Mouse (Mus musculus) MEL (cell line): Measurements from ENCODE around the gene Snrpc. TPM values are rescaled to one million over a fixed set of nuclear protein-coding genes. Genes with fewer than 3 reads are reported as not detected.

Experiments
- DNase-seq: peaks from one replicate; pipeline ENCODE4 v3.0.0; 2011; ENCODE audit warnings: low read depth, low spot score
- H3K27ac ChIP-seq: 2 replicates; pipeline ENCODE4 v1.5.1; 2012; ENCODE audit warnings: low read depth, mild to moderate bottlenecking, control low read depth, low read length, moderate library complexity; ENCODE audit not compliant: control insufficient read depth
- H3K27me3 ChIP-seq, 2 experiments: fragments of 150-350 bp in 1 of 2; sonication (generic) in 1 of 2; 2 replicates each; pipeline ENCODE4 v1.6.1; 2012; ENCODE audit warnings: low read length in 2 of 2, mild to moderate bottlenecking in 2 of 2, improper control_type of control experiment in 1 of 2, moderate library complexity in 1 of 2; ENCODE audit not compliant: insufficient read depth in 2 of 2, control insufficient read depth in 1 of 2
- H3K36me3 ChIP-seq, 2 experiments: 2 replicates each; pipeline ENCODE4 v1.6.1; 2012 to 2014; ENCODE audit warnings: low read length in 2 of 2, improper control_type of control experiment in 1 of 2, inconsistent platforms in 1 of 2, mild to moderate bottlenecking in 1 of 2; ENCODE audit not compliant: insufficient read depth in 2 of 2, control insufficient read depth in 1 of 2
- H3K4me1 ChIP-seq, 2 experiments: fragments of 150-350 bp in 1 of 2; sonication (generic) in 1 of 2; 2 replicates each; pipeline ENCODE4 v1.6.1; 2012; ENCODE audit warnings: low read length in 2 of 2, improper control_type of control experiment in 1 of 2, mild to moderate bottlenecking in 1 of 2; ENCODE audit not compliant: insufficient read depth in 2 of 2, control insufficient read depth in 1 of 2
- H3K4me3 ChIP-seq, 2 experiments: fragments of 150-350 bp in 1 of 2; sonication (generic) in 1 of 2; 2 replicates each; pipeline ENCODE4 v1.5.1; 2012; ENCODE audit warnings: low read depth in 2 of 2, low read length in 2 of 2, mild to moderate bottlenecking in 2 of 2, moderate library complexity in 2 of 2, control low read depth in 1 of 2, improper control_type of control experiment in 1 of 2; ENCODE audit not compliant: control insufficient read depth in 1 of 2, insufficient read depth in 1 of 2
- H3K79me2 ChIP-seq: 2 replicates; pipeline ENCODE4 v1.6.1; 2012; ENCODE audit warnings: mild to moderate bottlenecking, low read length, moderate library complexity; ENCODE audit not compliant: control insufficient read depth, poor library complexity, insufficient read depth
- H3K9ac ChIP-seq: 2 replicates; pipeline ENCODE4 v1.6.1; 2012; ENCODE audit warnings: low read depth, mild to moderate bottlenecking, control low read depth, low read length, moderate library complexity; ENCODE audit not compliant: control insufficient read depth, poor library complexity, severe bottlenecking
- H3K9me3 ChIP-seq: fragments of 150-350 bp; sonication (generic); replicated peaks from 2 replicates; pipeline ENCODE4 v1.6.1; 2012; ENCODE audit warnings: mild to moderate bottlenecking, low read length, improper control_type of control experiment, moderate library complexity; ENCODE audit not compliant: insufficient read depth
- CHD1 ChIP-seq: IDR thresholded peaks from 2 replicates; pipeline ENCODE4 v1.6.1; 2012; ENCODE audit warnings: low read depth, mild to moderate bottlenecking, inconsistent platforms, low read length, improper control_type of control experiment
- CHD2 ChIP-seq: IDR thresholded peaks from 2 replicates; pipeline ENCODE4 v1.6.1; 2011; ENCODE audit warnings: low read length, improper control_type of control experiment
- E2F4 ChIP-seq: IDR thresholded peaks from 2 replicates; pipeline ENCODE4 v1.6.1; 2011; ENCODE audit warnings: low read depth, low read length, improper control_type of control experiment, borderline replicate concordance
- ELF1 ChIP-seq: IDR thresholded peaks from 2 replicates; pipeline ENCODE4 v1.6.1; 2014; ENCODE audit warnings: low read depth, mild to moderate bottlenecking, inconsistent platforms, low read length, improper control_type of control experiment, moderate library complexity
- EP300 ChIP-seq, 2 experiments: IDR thresholded peaks; 2 replicates each; pipeline ENCODE4 v1.6.1; 2011; ENCODE audit warnings: improper control_type of control experiment in 2 of 2, low read length in 2 of 2, low read depth in 1 of 2, mild to moderate bottlenecking in 1 of 2
- ETS1 ChIP-seq: IDR thresholded peaks from 2 replicates; pipeline ENCODE4 v1.6.1; 2012; ENCODE audit warnings: low read depth, mild to moderate bottlenecking, inconsistent platforms, low read length, improper control_type of control experiment, moderate library complexity
- HCFC1 ChIP-seq: IDR thresholded peaks from 2 replicates; pipeline ENCODE4 v1.6.1; 2012; ENCODE audit warnings: low read depth, mild to moderate bottlenecking, inconsistent platforms, low read length, improper control_type of control experiment, moderate library complexity
- MAFK ChIP-seq: IDR thresholded peaks from 2 replicates; pipeline ENCODE4 v1.6.1; 2011; ENCODE audit warnings: low read depth, mild to moderate bottlenecking, low read length, improper control_type of control experiment, borderline replicate concordance
- MAX ChIP-seq: IDR thresholded peaks from 2 replicates; pipeline ENCODE4 v1.6.1; 2011; ENCODE audit warnings: low read length, improper control_type of control experiment
- MAZ ChIP-seq: IDR thresholded peaks from 2 replicates; pipeline ENCODE4 v1.6.1; 2012; ENCODE audit warnings: low read depth, mild to moderate bottlenecking, inconsistent platforms, low read length, improper control_type of control experiment
- MXI1 ChIP-seq: IDR thresholded peaks from 2 replicates; pipeline ENCODE4 v1.6.1; 2011; ENCODE audit warnings: mild to moderate bottlenecking, low read depth, low read length, improper control_type of control experiment
- MYB ChIP-seq: IDR thresholded peaks from 2 replicates; pipeline ENCODE4 v1.6.1; 2011; ENCODE audit warnings: mild to moderate bottlenecking, low read depth, low read length, improper control_type of control experiment
- MYC ChIP-seq: IDR thresholded peaks from 2 replicates; pipeline ENCODE4 v1.6.1; 2011; ENCODE audit warnings: low read depth, mild to moderate bottlenecking, low read length, improper control_type of control experiment, moderate library complexity
- POLR2AphosphoS2 ChIP-seq: IDR thresholded peaks from 2 replicates; pipeline ENCODE4 v1.6.1; 2011; ENCODE audit warnings: low read length, improper control_type of control experiment
- POLR2AphosphoS5 ChIP-seq: IDR thresholded peaks from 2 replicates; pipeline ENCODE4 v1.6.1; 2012; ENCODE audit warnings: low read depth, borderline replicate concordance, mild to moderate bottlenecking, inconsistent platforms, low read length, moderate library complexity, mixed read lengths
- SIN3A ChIP-seq: IDR thresholded peaks from 2 replicates; pipeline ENCODE4 v1.6.1; 2012; ENCODE audit warnings: low read length, improper control_type of control experiment, inconsistent platforms
- TAL1 ChIP-seq: IDR thresholded peaks from 2 replicates; pipeline ENCODE4 v1.6.1; 2012; ENCODE audit warnings: mild to moderate bottlenecking, inconsistent platforms, low read length, moderate library complexity, mixed read lengths
- TBP ChIP-seq: IDR thresholded peaks from 2 replicates; pipeline ENCODE4 v1.8.0; 2011; ENCODE audit warnings: low read depth, low read length, improper control_type of control experiment
- UBTF ChIP-seq: IDR thresholded peaks from 2 replicates; pipeline ENCODE4 v1.6.1; 2012; ENCODE audit warnings: low read depth, mild to moderate bottlenecking, inconsistent platforms, low read length, improper control_type of control experiment, moderate library complexity, borderline replicate concordance; ENCODE audit not compliant: insufficient read depth
- USF2 ChIP-seq, 2 experiments: IDR thresholded peaks; 2 replicates each; pipeline ENCODE4 v1.6.1; 2011 to 2012; ENCODE audit warnings: improper control_type of control experiment in 2 of 2, low read length in 2 of 2, borderline replicate concordance in 1 of 2, inconsistent platforms in 1 of 2, low read depth in 1 of 2, mild to moderate bottlenecking in 1 of 2; ENCODE audit not compliant: insufficient read depth in 1 of 2
- ZKSCAN1 ChIP-seq: IDR thresholded peaks from 2 replicates; pipeline ENCODE4 v1.6.1; 2012; ENCODE audit warnings: low read depth, mild to moderate bottlenecking, inconsistent platforms, low read length, improper control_type of control experiment, moderate library complexity
- ZMIZ1 ChIP-seq: IDR thresholded peaks from 2 replicates; pipeline ENCODE4 v1.6.1; 2012; ENCODE audit warnings: low read depth, mild to moderate bottlenecking, inconsistent platforms, low read length, improper control_type of control experiment, moderate library complexity
- ZNF384 ChIP-seq: IDR thresholded peaks from 2 replicates; pipeline ENCODE4 v1.6.1; 2012; ENCODE audit warnings: low read depth, mild to moderate bottlenecking, inconsistent platforms, low read length, improper control_type of control experiment
- polyA plus RNA-seq, 2 experiments: library from polyadenylated mRNA; stranded (reverse) in 1 of 2; unstranded in 1 of 2; fragments of >175 nt in 1 of 2; fragments of >200 nt in 1 of 2; gene quantifications; 2 replicates each; pipeline versions ENCODE4 v1.2.1 to v1.2.4; 2012; ENCODE audit warnings: low replicate concordance in 2 of 2, low read depth in 1 of 2; ENCODE audit not compliant: insufficient read length in 2 of 2, insufficient read depth in 1 of 2, missing spikeins in 1 of 2
- total RNA-seq: library from RNA; depleted of rRNA; stranded (reverse); fragments of 300-350 nt; gene quantifications from 2 replicates; pipeline ENCODE4 v1.2.3, GENCODE M21; 2012

Snrpc gene
- total and polyA plus RNA-seq, 3 experiments: 217 to 227 TPM; not detected in 1

DNA sequence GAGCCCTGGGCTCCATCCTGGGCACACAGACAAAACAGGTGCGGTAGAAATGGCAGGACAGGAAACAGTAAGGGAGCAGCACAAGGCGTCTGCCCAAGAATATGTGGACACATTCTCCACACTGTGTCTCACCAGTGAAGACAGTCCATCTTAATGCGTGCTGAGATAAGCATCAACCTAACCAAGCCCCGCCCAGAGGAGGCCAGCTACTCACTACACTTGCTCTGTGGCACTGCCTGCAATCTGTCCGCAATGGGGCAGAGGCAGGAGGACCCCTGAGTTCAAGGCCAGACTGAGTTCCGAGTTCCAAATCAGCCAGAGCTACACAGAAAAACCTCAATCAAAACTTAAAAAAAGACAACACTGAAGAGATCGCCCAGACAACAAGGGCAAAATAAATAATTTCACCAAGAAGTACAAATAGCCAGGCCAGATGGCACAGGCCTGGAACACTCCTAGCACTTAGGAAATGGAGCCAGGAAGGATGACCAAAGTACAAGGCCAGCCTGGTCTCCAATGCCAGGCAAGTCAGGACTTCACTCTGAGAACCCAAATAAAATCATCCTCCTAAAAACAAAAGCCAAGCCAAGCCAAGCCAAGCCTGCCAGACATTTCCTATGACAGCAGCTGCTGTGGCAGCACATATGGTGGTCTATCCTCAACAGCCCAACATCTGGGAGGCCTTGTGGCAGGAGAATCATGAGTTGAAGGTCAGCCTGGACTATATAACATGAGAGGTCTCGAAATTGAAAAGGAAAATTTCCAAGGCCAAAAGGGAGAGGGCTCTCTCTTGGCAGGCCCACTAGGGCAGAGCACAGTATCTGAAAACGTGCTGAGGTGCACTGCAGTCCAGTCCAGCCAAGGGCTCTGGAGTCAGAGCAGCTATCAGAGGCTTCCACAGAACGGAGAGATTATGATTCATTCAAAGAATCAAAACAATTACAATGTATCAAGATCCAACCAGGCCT, 32.9 kb upstream of the Snrpc start:
- Histone ChIP-seq H3K4me1 (peaks cover 2 to 12% of the 10 kb centered on the region in 2 experiments; a peak in 2 of 4 replicates), H3K4me3 (no peak overlapping the region), H3K27ac (no peak overlapping the region), H3K9me3 (no peaks in the 10 kb centered on the region), H3K9ac (no peak overlapping the region), H3K27me3 (no peaks in the 10 kb centered on the region), H3K79me2 (peaks cover 86% of the 10 kb centered on the region), H3K36me3 (peaks cover 8 to 17% of the 10 kb centered on the region in 2 experiments)
- no peak for DNase-seq
- TF ChIP-seq ZKSCAN1 (no peak), POLR2AphosphoS2 (no peak), CHD2 (no peak), TAL1 (no peak), MYC (no peak), EP300 (IDR thresholded peaks at IDR 0.05; ENCODE audit: low read depth in 1 of 2, low read length in 2 of 2) (no peak), UBTF (no peak), USF2 (IDR thresholded peaks at IDR 0.05; ENCODE audit: borderline replicate concordance in 1 of 2, insufficient read depth in 1 of 2, low read depth in 1 of 2, low read length in 2 of 2) (no peak), CHD1 (no peak), MAX (no peak), ZNF384 (no peak), MYB (no peak), MAFK (no peak), HCFC1 (no peak), SIN3A (no peak), ETS1 (no peak), MAZ (no peak), E2F4 (no peak)

DNA sequence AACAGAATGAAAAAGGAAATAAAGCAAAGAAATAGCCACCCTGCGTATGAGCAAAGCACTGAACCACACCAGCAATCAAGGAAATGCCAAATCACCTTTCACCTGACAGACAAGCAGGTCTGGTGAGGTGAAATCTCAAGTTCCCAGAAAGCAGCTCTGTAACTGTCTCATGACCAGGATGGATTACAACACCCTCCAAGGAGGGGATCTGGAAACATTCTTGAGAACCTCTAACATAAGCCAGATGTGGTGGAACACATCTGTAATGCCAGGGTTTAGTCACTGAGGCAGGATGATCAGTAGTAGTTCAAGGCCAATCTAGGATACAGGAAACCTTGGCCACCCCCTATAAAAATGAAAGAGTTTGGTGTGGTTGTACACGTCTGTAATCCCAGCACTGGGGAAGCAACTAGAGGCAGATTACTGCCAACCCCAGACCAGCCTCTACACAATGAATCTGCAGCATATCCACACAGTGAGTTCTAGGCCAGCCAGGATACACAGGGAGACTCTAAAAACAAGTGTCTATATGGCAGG, 30.3 kb upstream of the Snrpc start:
- TF ChIP-seq ELF1 (no peak), TAL1 (no peak), CHD2 (no peak), MXI1 (no peak), EP300 (IDR thresholded peaks at IDR 0.05; ENCODE audit: low read depth in 1 of 2, low read length in 2 of 2) (no peak), POLR2AphosphoS5 (no peak), ZKSCAN1 (no peak), ZMIZ1 (no peak), TBP (no peak), POLR2AphosphoS2 (no peak)
- peaks cover 10 to 17% of the 10 kb centered on the region in 2 experiments for H3K36me3 ChIP-seq
- H3K9me3 ChIP-seq: no peaks in the 10 kb centered on the region
- DNase-seq: no peak
- peaks cover 90% of the 10 kb centered on the region for H3K79me2 ChIP-seq
- no peak overlapping the region for H3K27ac ChIP-seq
- no peak overlapping the region for H3K4me3 ChIP-seq
- no peak overlapping the region for H3K9ac ChIP-seq
- peaks cover 2 to 12% of the 10 kb centered on the region in 2 experiments; a peak in 2 of 4 replicates for H3K4me1 ChIP-seq
- H3K27me3 ChIP-seq: no peaks in the 10 kb centered on the region
